Mouse (Mus musculus): ENCODE data around the gene Aifm1. TPM values are rescaled to one million over a fixed set of nuclear protein-coding genes. Genes with fewer than 3 reads are reported as not detected.
"Not testable (repeated sequence)": the region's sequence is repeated elsewhere in the genome, so short reads cannot be mapped to it uniquely, and the experiment has no call there.

Gene Aifm1
- polyA plus RNA-seq, 1 experiment from 2014 or later, result 55.3 TPM

DNA sequence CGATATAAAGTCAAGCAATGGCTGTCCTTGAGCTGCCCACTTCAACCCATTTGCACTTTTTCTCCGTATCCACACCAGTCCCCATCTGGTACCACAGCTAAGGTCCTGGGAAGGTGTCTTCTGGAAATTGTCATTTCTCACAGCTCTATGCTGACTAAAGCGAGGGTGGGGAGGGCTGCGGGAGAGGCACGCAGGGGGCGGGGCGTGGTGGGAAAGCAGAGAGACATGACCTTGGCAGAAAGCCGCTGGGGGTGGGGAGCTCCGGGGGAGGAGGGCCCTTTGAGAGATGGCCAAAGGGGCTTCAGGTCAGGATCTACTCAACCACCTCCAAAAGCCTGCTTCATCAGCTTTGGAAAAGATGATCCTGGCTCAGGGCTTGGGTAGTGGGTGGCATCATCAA lies 58.3 kb downstream of the Aifm1 start:
- Histone ChIP-seq H3K4me2 (peak overlapping the region; percentile 46), H3K4me1 (0 out of 2 replicates have a peak, but pooled peaks cover 5% of the 10 kb centered on the region), H3K27me3 (0 out of 2 replicates have a peak, but pooled peaks cover 5% of the 10 kb centered on the region), H3K9ac (no peak overlapping the region), H3K9me3 (no peaks in the 10 kb centered on the region), H3K27ac (no peak overlapping the region), H3K4me3 (no peak overlapping the region; the same call in 1 of the 2 replicates), H3K36me3 (no peaks in the 10 kb centered on the region)
- WGBS, result 24% methylated on average over 9 of the region's 9 CpGs
- no peak for ATAC-seq (ENCODE audit: insufficient number of reproducible peaks, low FRiP score, low TSS enrichment, low read depth)

GRCm38 (mm10) chrX:48454495-48454878 lies 58.9 kb downstream of the Aifm1 start:
- peak overlapping the region; percentile 54 for H3K4me3 ChIP-seq
- 26% methylated on average over 20 of the region's 21 CpGs for WGBS
- ATAC-seq (ENCODE audit: insufficient number of reproducible peaks, low FRiP score, low TSS enrichment, low read depth), result no peak; the same call in 1 of the 2 replicates
- no peaks in the 10 kb centered on the region for H3K9me3 ChIP-seq
- H3K27me3 ChIP-seq, result 0 out of 2 replicates have a peak, but pooled peaks cover 5% of the 10 kb centered on the region
- 0 out of 2 replicates have a peak overlapping the region, but pooled peaks have one; percentile 4 for H3K9ac ChIP-seq
- H3K4me1 ChIP-seq, result 0 out of 2 replicates have a peak, but pooled peaks cover 5% of the 10 kb centered on the region
- H3K36me3 ChIP-seq, result no peaks in the 10 kb centered on the region
- peak overlapping the region; percentile 60 for H3K27ac ChIP-seq
- peak overlapping the region; percentile 46 for H3K4me2 ChIP-seq

GRCm38 (mm10) chrX:48453736-48454494 lies 59.4 kb downstream of the Aifm1 start:
- H3K27ac ChIP-seq, result peak overlapping the region; percentile 80
- 20% methylated on average over 75 of the region's 91 CpGs for WGBS
- H3K4me3 ChIP-seq, result peak overlapping the region; percentile 54
- no peaks in the 10 kb centered on the region for H3K9me3 ChIP-seq
- peak overlapping the region; percentile 45 for H3K9ac ChIP-seq
- peak; percentile 88 for ATAC-seq (ENCODE audit: insufficient number of reproducible peaks, low FRiP score, low TSS enrichment, low read depth)
- peak overlapping the region; percentile 46 for H3K4me2 ChIP-seq
- H3K27me3 ChIP-seq, result 0 out of 2 replicates have a peak, but pooled peaks cover 5% of the 10 kb centered on the region
- H3K4me1 ChIP-seq, result 0 out of 2 replicates have a peak, but pooled peaks cover 5% of the 10 kb centered on the region
- no peaks in the 10 kb centered on the region for H3K36me3 ChIP-seq

DNA sequence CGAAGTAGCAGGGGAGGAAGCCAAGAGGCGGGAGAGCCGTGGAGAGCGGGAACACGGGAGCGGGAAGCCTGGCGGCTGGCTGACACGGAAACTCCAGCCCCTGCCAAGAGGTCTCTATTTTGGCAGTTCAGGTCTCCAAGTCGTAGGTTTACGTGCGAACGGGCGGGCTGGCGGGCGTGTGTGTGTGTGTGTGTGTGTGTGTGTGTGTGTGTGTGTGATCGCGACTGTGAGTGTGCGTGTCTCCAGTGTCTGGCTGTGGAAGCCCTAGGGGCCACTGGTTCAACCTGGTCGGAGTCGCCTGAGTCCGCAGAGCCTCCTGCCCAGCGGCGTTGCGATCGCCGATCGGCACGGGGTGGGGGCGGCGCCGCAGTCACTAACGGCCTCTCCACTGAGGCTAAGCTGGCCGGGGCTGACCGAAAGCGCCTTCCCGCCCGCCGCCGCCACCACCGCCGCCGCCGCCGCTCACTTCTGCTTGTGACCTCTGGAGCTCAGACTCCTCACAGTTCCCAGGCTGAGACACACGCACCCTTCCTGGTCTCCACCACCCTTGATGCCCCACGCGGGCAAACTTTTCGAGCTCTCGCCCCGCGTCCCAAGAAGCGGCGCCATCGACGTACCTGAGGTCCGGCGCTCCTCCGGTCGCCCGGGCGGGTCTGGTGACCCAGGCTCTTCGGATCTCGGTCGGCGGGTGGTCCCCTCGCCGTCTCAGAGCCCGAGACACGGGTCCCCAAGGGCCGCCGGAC lies 60.3 kb downstream of the Aifm1 start:
- peak overlapping the region; percentile 45 for H3K9ac ChIP-seq
- H3K27me3 ChIP-seq, result 0 out of 2 replicates have a peak, but pooled peaks cover 5% of the 10 kb centered on the region
- no peaks in the 10 kb centered on the region for H3K36me3 ChIP-seq
- peak overlapping the region; percentile 46 for H3K4me2 ChIP-seq
- ATAC-seq (ENCODE audit: insufficient number of reproducible peaks, low FRiP score, low TSS enrichment, low read depth), result no peak
- 22% methylated on average over 50 of the region's 71 CpGs for WGBS
- H3K27ac ChIP-seq, result peak overlapping the region; percentile 80
- H3K9me3 ChIP-seq, result no peaks in the 10 kb centered on the region
- H3K4me3 ChIP-seq, result peak overlapping the region; percentile 54
- H3K4me1 ChIP-seq, result 0 out of 2 replicates have a peak, but pooled peaks cover 5% of the 10 kb centered on the region

DNA sequence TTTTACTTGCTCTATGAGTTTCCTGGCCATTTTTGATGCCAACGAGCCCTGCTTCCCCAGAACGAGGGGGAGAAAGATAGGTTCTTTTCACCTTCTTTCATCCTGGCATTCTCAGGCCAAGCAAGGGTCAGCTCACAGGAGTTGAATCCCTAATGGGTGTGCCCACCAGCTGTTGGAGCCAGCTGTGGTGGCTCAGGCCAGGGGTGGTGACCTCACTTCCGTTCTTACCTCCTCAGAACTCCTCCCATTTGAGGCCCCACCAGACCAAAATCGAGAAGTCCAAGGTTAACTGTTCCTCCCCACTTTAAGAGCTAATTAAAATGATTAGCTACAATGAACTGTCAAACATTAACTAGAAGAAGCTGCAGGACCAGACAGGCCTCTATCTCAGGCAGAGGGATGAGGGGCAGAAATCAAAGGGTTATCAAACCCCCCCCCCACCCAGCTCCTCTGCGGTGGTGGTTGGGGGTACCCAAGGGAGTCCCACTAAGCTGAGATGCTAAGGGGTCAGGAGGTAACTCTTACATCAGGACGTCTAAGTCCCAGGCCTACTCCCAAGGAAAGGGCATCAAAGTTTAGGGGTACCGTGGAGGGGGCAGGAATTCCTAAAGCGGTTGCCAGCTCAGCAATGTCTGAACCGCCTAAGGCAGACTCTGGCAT lies 61.0 kb downstream of the Aifm1 start:
- Histone ChIP-seq H3K4me2 (peak overlapping the region; percentile 46), H3K9ac (peak overlapping the region; percentile 45; the same call in 1 of the 2 replicates), H3K4me3 (peak overlapping the region; percentile 54), H3K27me3 (0 out of 2 replicates have a peak, but pooled peaks cover 5% of the 10 kb centered on the region), H3K27ac (peak overlapping the region; percentile 80; the same call in 1 of the 2 replicates), H3K9me3 (no peaks in the 10 kb centered on the region), H3K4me1 (0 out of 2 replicates have a peak, but pooled peaks cover 5% of the 10 kb centered on the region), H3K36me3 (no peaks in the 10 kb centered on the region)
- 22% methylated on average over 9 of the region's 9 CpGs for WGBS
- ATAC-seq (ENCODE audit: insufficient number of reproducible peaks, low FRiP score, low TSS enrichment, low read depth), result no peak

GRCm38 (mm10) chrX:48449646-48450045 lies 63.7 kb downstream of the Aifm1 start:
- H3K27me3 ChIP-seq, result 0 out of 2 replicates have a peak, but pooled peaks cover 5% of the 10 kb centered on the region
- ATAC-seq (ENCODE audit: insufficient number of reproducible peaks, low FRiP score, low TSS enrichment, low read depth), result no peak
- 52% methylated on average over 10 of the region's 10 CpGs for WGBS
- H3K9me3 ChIP-seq, result no peaks in the 10 kb centered on the region
- H3K4me3 ChIP-seq, result no peak overlapping the region
- no peak overlapping the region for H3K4me2 ChIP-seq
- no peak overlapping the region for H3K9ac ChIP-seq
- H3K4me1 ChIP-seq, result 0 out of 2 replicates have a peak, but pooled peaks cover 5% of the 10 kb centered on the region
- H3K36me3 ChIP-seq, result no peaks in the 10 kb centered on the region
- H3K27ac ChIP-seq, result no peak overlapping the region

DNA sequence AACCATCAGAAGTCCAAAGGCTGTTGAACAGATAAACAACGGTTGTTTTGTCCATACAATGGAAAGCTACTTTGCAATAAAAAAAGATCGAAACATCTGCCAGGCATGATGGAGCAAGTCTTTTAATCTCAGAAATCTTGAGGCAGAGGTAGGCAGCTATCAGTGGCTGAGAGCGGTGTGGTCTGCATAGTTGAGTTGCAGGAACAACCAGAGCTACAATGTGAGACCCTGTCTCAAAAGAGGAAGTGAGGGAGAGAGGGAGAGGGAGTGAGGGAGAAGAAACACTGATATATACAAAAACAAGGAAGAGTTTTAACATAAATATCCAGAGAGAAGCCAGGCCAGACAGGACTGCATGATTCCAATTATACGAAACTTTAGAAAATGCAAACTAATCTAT lies 68.7 kb downstream of the Aifm1 start:
- 80% methylated on average over 4 of the region's 4 CpGs for WGBS
- Histone ChIP-seq H3K4me1 (no peaks in the 10 kb centered on the region), H3K4me2 (no peak overlapping the region), H3K9ac (no peak overlapping the region), H3K4me3 (no peak overlapping the region), H3K27me3 (no peaks in the 10 kb centered on the region), H3K36me3 (no peaks in the 10 kb centered on the region), H3K27ac (no peak overlapping the region), H3K9me3 (no peaks in the 10 kb centered on the region)
- ATAC-seq (ENCODE audit: insufficient number of reproducible peaks, low FRiP score, low TSS enrichment, low read depth), result no peak

GRCm38 (mm10) chrX:48441954-48442353 lies 71.4 kb downstream of the Aifm1 start:
- 57% methylated on average over 7 of the region's 7 CpGs for WGBS
- H3K9ac ChIP-seq, result no peak overlapping the region
- H3K9me3 ChIP-seq, result no peaks in the 10 kb centered on the region
- no peak overlapping the region for H3K4me3 ChIP-seq
- no peak overlapping the region for H3K27ac ChIP-seq
- ATAC-seq (ENCODE audit: insufficient number of reproducible peaks, low FRiP score, low TSS enrichment, low read depth), result no peak
- H3K4me1 ChIP-seq, result peaks cover 6% of the 10 kb centered on the region; the same call in 1 of the 2 replicates
- H3K4me2 ChIP-seq, result no peak overlapping the region
- no peaks in the 10 kb centered on the region for H3K36me3 ChIP-seq
- no peaks in the 10 kb centered on the region for H3K27me3 ChIP-seq

DNA sequence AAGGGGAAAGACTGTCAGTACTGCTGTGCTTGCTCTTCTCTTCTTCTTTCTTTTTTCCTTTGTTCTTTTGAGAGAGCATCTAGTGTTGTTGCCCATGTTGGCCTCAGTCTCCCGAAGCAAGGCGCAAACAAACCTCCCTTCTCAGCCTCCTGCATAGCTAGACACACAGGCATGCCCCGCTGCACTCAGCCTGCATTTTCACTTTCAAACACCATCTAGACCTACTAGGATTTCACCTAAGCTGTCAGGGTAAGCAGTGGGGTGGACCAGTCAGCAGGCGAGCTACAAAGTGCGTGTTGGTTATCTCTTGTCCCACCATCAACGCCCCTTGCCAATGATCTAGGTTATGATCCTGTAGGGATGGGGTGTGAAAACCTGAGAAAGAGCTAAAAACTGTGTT lies 71.8 kb downstream of the Aifm1 start:
- ATAC-seq (ENCODE audit: insufficient number of reproducible peaks, low FRiP score, low TSS enrichment, low read depth), result no peak
- 90% methylated on average over 6 of the region's 6 CpGs for WGBS
- Histone ChIP-seq H3K4me3 (no peak overlapping the region), H3K27me3 (no peaks in the 10 kb centered on the region), H3K9me3 (no peaks in the 10 kb centered on the region), H3K36me3 (no peaks in the 10 kb centered on the region), H3K27ac (no peak overlapping the region), H3K4me2 (no peak overlapping the region), H3K9ac (no peak overlapping the region), H3K4me1 (peaks cover 6% of the 10 kb centered on the region; the same call in 1 of the 2 replicates)

GRCm38 (mm10) chrX:48439036-48439435 lies 74.3 kb downstream of the Aifm1 start:
- H3K36me3 ChIP-seq, result no peaks in the 10 kb centered on the region
- H3K9ac ChIP-seq, result no peak overlapping the region
- H3K27ac ChIP-seq, result no peak overlapping the region
- no peak overlapping the region for H3K4me2 ChIP-seq
- H3K4me1 ChIP-seq, result peaks cover 13% of the 10 kb centered on the region
- H3K27me3 ChIP-seq, result no peaks in the 10 kb centered on the region
- WGBS, result 52% methylated on average over 4 of the region's 4 CpGs
- H3K4me3 ChIP-seq, result no peak overlapping the region
- ATAC-seq (ENCODE audit: insufficient number of reproducible peaks, low FRiP score, low TSS enrichment, low read depth), result no peak
- no peaks in the 10 kb centered on the region for H3K9me3 ChIP-seq

- 78% methylated on average over 6 of the region's 7 CpGs for WGBS
- not testable (repeated sequence) for H3K4me3 ChIP-seq; H3K27me3 ChIP-seq; H3K36me3 ChIP-seq; H3K9ac ChIP-seq; H3K27ac ChIP-seq; H3K4me2 ChIP-seq; H3K9me3 ChIP-seq; ATAC-seq (ENCODE audit: insufficient number of reproducible peaks, low FRiP score, low TSS enrichment, low read depth)
- H3K4me1 ChIP-seq, result peaks cover 13% of the 10 kb centered on the region
These were observed 77.3 kb downstream of the Aifm1 start for GRCm38 (mm10) chrX:48436082-48436481.

All from limb, embryonic 15.5 days (tissue).